Mouse (Mus musculus): Measurements from ENCODE around the gene Atp13a3.

Gene Atp13a3

DNA sequence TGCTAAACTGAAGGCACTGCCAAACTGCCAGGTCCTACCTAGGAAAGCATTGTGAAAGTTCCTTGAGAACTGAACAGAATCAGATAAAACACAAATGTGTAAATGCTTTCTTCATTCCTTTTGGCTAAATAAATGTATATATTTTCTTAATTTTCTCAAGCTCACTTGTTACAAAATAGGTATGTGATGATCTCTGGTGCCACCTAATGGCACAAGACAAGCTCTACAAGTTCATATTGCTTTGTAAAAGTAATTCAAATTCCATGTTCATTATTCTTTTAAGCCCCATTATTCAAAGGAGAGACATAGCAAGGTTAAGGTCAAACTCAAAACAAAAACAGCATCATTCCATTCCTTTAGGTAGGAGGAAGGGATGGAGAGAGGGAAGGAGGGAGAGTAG lies 91.5 kb downstream of the Atp13a3 start:
- DNase-seq (ENCODE audit: low spot score): no peak

DNA sequence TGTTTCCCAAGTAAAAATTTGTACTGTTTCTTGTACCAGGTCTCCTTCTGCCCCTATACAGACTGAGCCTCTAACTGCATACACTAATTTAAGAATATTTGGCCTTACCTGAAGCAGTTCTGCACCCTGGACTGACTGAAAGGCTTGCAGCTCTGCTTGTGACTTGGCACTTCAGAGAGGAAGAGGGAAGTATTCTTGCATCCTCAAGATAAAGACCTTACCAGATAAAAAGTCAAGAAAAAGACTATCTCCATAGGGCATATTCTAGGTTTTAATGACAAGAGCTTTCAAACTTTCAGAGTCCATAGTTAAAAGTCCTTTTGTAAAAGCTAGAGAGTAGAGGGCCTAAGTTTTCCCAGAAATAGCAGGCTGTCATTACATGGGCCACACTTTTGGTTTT lies 95.1 kb downstream of the Atp13a3 start, which contains the start of gene Gp5:
Gp5 (minus strand) TSS at position 133 of the 400 bp plus-strand sequence.
- no peak for DNase-seq (ENCODE audit: low spot score)

DNA sequence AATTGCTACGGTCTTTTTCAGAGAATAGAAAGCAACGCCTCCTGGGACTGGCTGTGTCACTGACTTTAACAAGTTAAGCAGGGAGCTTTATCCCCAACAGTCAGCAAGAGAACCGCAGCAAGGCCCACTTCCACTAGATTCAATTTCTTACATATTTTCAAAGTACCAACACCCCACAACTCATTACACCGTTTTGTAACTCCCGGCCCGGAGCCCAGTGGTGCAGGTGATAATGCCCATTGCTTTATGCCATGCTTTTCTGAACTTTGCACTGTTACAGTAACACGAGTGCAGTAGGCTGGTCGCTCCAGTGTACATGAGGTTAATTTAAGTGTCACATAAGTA lies 95.6 kb downstream of the Atp13a3 start:
- no peak for DNase-seq (ENCODE audit: low spot score)

DNA sequence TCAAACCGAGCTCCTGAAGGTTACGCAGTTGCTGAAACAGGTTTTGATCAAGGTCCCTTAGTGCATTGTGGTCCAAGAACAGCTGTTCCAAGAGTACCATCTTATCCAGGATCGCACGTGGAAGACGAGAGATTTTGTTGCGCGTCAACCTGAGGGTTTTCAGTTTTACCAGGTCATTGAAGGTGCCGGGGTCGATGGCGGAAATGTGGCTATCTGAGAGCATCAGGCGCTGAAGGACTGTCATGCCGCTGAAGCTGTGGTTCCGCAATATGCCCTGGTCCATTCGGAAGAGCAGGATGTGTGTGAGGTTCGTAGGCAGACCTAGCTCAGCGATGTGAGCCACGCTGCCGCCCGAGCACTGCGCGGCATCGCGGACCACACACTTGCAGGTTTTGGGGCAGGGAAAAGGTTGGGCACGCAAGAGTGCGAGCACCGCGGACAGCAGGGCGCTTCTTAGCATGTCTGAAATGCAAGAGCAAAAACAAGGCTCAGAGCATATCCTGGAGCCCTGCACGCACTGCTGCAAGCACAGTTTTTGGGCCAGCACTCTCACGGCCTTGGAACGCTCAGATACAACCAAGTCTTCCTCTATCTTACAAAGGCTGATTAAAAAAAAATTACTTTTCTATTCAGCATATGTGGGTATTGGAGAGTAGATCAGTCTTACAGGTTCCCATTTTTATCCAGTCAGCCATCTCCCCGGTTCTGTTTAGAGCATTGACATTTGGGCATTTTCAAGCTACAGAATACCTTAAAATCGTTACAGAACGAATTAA lies 96.2 kb downstream of the Atp13a3 start:
- DNase-seq (ENCODE audit: low spot score): no peak

DNA sequence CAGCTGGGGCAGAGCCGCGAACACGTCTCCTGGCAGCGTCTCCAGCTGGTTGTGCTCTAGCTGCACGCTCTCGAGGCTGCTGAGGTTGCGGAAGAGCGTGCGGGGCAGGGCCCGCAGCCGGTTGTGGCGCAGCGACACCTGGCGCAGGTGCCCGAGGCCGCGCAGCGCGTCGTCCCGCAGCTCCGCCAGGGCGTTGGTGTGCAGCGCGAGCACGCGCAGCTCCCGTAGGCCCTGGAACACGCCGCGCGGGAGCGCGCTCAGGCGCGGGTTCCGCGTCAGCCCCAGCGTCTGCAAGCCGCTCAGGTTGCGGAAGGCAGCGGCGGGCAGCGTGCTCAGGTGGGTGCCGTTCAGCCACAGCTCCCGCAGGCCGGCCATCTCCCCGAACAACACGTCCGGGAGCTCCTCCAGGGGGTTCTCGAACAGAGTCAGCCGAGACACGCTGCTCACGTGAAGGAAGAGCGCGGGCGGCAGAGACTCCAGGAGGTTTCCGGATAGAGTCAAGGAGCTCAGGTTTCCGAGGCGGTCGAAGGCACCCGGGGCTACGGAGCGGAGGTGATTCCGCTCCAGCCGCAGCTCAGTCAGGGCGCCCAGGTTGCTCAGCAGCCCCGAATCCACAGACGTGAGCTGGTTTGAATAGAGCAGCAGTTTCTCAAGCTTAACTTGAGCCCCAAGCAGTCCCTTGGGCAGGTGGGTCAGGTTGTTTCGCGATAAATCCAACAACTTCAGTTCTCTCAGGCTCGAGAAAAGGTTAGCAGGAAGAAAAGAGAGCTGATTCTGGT lies 97.0 kb downstream of the Atp13a3 start:
- no peak for DNase-seq (ENCODE audit: low spot score)

DNA sequence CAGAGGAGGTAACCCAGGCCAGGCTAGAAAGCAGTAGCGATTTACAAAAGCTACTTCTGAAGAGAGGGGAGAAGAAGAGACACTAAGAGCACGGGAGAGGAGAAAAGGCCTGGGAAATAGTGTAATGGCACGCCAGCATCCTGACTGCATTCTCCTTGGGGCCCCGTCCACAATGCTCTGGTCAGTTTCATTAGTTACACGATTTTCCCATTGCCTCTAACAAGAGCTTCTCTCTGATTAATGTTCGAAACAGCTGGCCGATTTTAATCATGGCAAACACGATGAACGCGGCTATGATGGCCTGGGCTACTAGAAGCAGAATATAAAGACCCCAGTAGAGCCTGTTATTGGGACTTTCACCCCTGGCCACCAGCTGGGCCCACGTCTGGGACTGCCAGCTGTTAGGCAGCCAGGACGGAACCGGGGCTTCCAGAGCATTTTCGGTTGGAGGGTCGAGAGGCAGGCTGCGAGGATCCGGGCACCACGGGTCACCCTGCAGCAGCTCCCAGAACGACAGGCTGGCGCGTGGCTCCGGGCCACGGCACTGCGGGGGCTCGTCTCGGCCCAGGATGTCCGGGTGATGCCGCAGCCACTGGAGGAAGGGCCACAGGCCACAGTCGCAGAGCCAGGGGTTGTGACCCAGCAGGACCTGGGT lies 97.7 kb downstream of the Atp13a3 start:
- no peak for DNase-seq (ENCODE audit: low spot score)

DNA sequence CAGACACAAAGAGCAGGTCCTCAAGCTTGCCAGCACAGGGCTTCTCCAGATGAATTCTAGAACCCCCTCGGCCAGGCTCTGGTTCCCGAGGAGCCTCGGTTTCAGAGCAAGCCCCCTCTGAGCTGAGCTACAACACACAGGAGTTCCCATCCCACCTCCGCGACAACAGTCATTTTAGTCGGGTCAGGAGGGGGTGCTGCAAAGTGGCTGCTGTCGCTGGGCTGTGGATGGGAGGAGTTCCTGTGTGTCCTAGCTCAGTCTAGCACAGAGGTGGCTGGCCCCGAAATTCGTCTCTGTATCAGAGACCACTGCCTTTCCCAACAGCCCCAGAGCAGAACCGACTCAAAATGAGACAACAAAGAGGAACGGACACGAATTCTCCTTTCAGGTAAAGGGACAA lies 98.5 kb downstream of the Atp13a3 start:
- DNase-seq (ENCODE audit: low spot score): no peak

DNA sequence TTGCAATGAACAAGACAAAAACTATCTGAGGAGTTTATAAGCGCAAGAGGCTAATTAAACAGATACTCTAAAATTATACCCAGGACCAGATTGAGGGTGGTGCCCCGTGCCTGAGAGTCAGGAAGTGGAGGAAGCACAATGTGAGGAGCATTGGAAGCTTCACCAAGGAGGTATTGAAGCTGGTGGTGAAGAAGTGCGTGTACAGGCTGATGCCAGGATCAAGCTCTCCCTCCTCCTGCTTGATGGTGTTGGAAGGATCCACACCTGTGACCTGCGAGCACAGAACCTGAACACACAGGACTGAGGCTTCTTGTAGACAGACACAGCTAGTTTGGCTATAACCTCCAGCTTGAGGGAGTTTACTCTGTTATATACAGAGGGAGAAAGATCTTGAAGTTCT lies 99.7 kb downstream of the Atp13a3 start:
- no peak for DNase-seq (ENCODE audit: low spot score)

DNA sequence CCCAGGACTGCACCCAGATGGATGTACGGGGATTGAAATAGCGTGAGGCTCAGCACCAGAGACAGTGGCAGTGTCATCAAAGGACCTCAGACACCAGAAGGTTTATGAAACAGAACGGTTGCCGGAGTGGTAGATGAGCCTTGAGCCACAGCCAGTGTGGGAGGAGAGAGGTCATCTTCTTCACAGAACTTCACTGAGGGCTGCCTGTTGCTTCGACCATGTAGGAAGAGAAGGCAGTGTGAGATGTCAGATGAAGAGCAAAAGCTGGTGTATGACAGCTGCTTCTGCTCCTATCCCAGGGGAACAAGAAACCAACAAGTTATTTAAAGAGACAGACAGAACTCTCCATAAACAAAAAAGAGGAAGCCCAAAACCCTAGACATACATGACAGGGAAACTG lies 101.5 kb downstream of the Atp13a3 start:
- DNase-seq (ENCODE audit: low spot score): no peak

DNA sequence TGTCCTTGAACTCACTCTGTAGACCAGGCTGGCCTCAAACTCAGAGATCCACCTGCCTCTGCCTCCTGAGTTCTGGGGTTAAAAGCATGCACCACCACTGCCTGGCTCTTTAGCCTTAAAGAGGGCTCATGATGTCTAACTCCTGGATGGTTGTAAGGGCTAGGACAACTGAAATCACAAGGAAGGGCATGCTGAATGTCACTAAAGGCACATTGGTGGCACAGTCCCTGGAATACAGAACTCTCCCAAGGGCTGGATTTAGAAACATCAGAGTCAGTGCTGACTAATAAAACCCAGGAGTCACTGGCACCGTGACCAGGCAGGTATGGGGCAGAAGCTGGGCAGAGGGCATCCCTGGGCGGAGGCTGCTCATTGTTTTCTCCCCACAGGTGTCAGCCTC lies 102.4 kb downstream of the Atp13a3 start:
- DNase-seq (ENCODE audit: low spot score): no peak

DNA sequence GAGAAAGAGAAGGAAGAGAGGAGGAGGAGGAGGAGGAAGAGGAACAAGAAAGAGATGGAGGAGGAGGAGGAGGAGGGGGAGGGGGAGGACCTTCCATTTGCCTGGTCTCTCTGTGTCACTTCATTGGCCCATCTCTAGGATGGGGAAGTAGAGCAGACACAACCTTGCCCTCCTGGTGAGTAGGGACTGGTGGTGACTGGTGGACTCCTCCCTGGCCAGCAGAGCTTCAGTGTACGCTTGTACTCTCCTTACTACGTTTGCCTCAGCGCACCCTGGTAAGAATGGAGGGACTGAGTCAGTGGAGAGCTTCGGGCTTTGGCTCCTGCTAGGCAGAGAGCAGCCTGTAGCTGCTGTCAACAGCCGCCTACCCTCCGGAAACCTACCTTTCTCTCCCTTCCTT lies 103.1 kb downstream of the Atp13a3 start:
- no peak for DNase-seq (ENCODE audit: low spot score)

DNA sequence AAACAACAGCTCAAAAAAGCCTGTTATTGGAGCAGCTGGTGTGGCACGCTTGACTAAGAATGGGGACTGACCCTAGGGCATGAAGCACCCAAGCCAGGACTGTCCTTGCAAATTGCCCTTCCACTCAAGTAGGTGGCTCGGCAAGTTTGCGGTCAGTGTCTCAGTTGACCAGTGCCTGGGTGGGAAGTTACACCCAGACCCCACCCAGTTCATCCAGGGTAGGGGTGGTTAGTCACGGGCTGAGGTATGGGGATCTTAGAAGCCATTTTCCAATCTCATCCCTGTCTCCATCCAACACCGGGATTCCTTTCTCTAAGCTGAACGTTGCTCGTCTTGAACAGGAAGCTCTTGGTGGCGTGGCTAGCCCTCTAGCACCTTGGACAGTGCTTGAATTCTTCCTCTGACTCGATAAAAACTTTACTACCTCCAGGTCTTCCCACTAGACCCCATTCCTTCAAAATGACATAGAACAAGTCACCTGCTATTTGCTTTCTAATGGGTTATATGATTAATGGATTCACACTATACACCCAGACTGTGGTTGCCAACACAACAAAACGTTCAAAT lies 106.0 kb downstream of the Atp13a3 start:
- no peak for DNase-seq (ENCODE audit: low spot score)

DNA sequence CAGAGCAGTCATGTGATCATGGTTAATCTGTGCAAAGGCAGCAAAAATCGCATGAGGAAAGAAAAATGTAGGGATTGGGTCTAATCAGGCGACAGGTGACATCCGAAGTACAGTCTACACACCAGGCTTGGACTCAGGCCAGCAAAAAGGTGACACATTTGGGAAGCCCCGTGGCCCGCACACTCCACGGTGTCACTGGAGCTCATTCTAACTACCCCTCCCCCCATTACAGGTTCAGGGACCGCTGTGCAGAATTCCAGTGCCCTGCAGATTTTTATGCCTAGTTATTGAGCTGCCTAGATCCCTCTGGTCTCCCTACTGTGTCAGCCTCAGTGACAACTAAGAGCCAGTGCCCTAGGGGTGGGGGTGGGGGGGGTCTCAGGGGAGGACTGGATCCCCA lies 108.3 kb downstream of the Atp13a3 start:
- no peak for DNase-seq (ENCODE audit: low spot score)

DNA sequence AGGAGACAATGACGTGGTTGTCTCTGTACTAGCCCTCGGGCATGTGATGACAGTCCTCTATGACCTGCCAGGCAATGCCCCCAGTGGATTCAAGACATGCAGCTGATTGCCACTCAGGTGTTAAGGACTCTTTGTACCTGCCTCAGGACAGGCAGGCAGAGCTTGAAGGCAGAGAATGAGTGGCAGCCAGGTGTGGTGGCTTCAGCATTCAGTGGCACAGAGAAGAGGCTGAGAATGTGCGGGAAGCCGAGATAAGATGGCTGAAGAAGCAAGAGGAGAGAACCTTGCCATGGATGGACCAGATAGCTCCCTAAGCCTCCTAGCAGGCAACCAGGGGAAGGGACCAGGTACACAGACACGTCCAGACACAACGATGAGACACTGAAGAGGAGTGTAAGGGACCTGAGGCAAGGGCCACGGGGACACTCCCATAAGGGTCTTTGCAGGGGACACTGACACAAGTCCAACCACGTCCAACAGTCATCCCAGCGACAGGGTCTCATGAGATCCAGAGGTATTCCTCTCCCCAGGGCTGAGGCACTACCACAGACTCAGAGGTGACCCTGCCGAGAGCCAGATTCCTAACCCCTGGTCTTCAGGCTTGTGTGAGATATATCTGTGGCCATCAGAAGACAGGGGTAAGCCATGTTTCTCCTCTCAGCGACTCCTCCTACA lies 109.0 kb downstream of the Atp13a3 start:
- no peak for DNase-seq (ENCODE audit: low spot score)

DNA sequence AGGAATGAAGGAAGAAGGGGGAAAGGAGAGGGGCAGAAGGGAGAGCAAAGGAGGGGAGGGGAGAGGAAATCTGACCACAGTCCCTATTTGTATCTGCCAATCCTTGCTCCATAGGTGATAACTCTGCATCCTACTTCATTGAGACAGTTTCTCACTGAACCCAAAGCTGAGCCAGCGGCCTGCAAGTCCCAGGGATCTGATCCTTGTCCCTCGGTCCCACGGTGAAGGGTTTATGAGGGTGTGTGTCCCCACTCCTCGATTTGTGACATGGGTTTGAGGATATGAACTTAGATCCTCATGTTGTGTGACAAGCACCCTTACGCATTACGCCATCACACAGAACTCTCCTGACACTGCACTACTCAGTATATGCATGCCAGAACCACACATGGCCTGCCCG lies 110.7 kb downstream of the Atp13a3 start:
- DNase-seq (ENCODE audit: low spot score): no peak

DNA sequence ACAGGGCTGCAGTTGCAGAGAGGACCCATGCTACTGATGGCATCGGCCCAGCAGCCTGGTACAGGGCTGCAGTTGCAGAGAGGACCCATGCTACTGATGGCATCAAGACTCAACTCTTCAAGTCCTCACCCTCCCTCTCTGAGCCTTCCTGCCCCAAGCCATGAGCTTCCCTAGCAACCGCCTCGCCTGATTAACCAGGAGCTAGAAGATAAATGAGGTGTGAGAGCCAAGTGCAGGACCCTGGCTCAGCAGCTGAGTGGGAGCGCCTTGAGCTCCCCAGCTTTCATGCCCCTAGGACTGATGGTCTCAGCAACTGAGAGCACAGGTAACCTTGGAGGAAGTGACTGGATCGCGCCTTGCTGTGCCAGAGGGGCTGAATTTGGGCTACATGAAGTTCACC lies 115.3 kb downstream of the Atp13a3 start:
- no peak for DNase-seq (ENCODE audit: low spot score)

DNA sequence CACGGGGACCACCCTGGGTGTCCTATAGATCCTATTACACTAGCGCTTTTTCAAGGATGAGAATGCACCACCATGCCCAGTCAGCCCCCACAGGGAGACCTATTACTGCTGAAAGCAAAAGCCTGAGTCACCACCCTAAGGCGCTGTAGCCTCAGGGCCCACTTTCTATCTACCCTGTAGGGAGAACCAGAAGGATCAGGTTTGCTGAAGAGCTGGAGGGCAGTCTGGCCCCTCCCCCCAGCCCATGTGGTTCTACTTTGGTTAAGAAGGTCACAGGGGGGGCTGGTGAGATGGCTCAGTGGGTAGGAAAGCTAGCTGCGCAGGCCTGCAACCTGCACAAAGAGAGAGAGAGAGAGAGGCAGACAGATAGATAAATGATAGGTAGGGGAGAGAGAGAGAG lies 120.1 kb downstream of the Atp13a3 start:
- no peak for DNase-seq (ENCODE audit: low spot score)

DNA sequence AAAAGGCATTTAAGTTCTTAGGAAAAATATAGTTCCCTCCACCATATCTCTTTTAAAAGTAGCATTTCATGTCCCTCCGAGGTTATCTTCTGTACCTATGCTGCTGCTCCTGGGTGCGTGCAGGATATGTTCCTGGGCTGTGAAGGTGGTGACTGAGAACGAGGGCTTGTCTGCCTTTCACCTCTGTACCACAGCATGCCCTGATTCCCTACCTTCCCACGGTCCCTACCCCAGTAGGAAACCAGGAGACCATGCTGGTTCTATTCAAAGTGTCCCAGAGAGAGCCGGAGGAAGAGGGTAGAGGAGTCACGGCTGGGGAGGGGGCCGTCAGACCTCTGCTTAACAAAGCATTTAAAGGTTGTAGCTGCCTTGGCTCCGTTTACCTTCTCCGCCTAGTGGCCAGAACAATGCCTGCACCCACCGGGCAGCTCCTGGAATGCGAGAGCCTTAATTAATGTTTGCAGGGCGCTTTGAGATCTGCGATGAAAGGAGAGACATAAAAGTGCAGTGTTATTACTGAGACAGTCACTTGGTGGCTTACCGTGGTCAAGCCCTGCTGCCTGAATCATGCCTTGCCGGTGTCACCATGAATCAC lies 121.9 kb downstream of the Atp13a3 start:
- DNase-seq (ENCODE audit: low spot score): no peak

DNA sequence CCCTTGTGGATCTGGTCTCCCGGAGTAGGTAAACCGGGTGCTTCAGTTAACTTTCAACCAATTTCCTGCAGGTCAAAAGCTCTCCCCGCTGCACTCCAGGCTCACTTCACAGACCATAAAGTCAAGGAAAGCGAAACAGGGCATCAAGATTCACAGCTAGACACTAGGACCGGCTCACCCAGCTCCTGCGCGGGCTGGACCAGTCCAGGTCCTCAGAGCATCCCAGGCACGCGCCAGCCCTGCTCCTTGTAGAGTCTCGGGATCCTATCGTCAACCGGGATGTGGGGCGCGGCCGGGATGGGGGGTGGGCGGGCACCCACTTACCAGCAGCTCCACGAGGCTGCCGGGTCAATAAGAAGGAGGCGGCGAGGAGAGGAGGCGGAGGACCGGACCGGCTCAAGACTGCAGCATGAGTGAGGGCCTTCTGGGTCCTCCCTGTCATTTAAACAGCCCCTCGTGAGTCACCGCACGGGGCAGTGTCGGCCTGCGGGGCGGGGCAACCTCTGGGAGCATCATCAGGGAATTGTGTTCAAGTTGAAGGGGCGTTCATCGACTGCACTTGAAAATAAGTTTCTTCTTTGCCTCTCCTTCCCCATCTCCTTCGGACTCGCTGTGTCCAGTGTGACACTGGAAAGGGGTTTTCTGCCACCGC lies 122.8 kb downstream of the Atp13a3 start, which contains the start of gene Lrrc15:
Lrrc15 (minus strand) TSS at position 413 of the 652 bp plus-strand sequence.
- DNase-seq (ENCODE audit: low spot score): no peak

DNA sequence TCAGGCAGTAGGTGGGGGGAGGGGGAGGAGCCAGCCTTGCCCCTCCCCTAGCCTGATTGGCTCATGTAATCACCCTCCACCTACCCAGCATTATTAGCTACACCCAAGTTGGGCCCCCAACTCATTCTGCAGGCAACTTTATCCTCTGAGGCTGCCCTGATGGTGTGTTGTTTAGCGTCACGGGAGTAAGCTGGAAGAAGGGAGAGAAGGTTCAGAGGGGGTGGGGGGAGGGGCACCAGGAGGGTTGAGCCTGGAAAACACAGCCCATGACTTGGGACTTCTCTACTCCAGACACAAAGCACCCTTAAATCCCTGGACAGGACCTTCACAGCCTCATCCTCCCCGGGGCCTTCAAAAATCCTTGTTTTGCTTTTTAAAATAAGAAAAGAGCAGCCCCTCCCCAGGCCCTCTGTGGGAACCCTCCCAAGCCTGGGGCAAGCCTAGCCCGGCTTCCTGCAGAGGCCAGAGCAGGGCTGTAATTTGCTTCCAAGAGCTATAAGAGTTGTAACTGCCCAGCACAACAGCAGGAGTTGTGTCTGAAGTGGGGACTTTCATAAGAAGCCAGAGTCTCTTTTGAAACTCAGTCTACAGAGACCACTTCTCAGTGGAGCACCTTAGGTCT lies 125.0 kb downstream of the Atp13a3 start:
- DNase-seq (ENCODE audit: low spot score): no peak

DNA sequence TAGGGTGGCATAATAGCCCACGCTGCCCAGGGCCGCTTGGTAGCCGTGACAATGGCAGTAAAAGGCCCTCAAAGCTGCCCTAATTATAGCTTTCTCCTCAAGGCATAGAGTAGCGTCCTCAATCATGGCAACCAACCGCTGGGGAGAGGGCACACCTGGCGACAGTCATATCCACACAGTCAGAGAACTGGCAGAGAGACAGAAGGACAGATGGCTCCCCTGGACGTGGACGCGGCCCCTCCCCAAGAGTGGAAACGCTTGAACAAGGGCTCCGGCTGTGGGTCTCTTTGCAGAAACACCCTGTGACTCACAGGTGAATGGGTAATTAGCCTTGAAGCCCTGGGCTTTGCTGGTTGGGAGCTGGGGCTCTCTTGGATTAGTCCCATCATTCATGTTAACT lies 127.4 kb downstream of the Atp13a3 start:
- DNase-seq (ENCODE audit: low spot score): no peak
